Mouse (Mus musculus): ENCODE results near the gene Gabrr3.

DNA sequence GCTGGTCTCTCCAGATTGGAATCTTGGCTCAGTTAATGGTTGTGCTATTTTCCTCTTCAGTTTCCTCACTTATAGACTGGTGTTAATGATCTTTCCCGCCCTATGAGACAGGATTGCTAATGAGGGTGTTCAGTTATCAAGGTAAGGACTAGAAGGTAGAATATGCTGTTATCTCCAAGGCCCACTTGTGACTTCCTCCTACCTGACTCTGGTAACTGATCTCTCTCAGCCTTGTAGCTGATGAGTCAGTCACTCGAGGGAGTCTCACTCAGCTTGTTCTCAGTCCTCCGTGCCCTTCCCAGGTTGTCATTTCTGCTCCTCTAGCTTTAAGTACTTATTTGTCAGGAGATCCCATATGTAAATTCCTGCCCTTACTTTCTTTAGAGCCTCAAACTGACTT is 70.8 kb downstream of the Gabrr3 start:
- no peak for TF ChIP-seq TBP (conservative IDR thresholded peaks at IDR 0.05; ENCODE audit: low read depth, low read length)
- TF ChIP-seq CTCF (conservative IDR thresholded peaks at IDR 0.05 in 1 of 2, IDR thresholded peaks at IDR 0.05 in 1 of 2; ENCODE audit: low read depth in 2 of 2, low read length in 2 of 2) = no peak
- no peak for TF ChIP-seq UBTF (IDR thresholded peaks at IDR 0.05; ENCODE audit: low read depth, low read length)
- no peak for TF ChIP-seq EP300 (IDR thresholded peaks at IDR 0.05; ENCODE audit: low read length)

Data from CH12.LX (cell line).